Mouse (Mus musculus): ENCODE measurements at regions not wholly inside any gene's neighbourhood (a gene's known extent, or its start where the extent isn't known, plus 50 kb on each side); places are given as distances from the start of the nearest gene placed in this dataset.

DNA sequence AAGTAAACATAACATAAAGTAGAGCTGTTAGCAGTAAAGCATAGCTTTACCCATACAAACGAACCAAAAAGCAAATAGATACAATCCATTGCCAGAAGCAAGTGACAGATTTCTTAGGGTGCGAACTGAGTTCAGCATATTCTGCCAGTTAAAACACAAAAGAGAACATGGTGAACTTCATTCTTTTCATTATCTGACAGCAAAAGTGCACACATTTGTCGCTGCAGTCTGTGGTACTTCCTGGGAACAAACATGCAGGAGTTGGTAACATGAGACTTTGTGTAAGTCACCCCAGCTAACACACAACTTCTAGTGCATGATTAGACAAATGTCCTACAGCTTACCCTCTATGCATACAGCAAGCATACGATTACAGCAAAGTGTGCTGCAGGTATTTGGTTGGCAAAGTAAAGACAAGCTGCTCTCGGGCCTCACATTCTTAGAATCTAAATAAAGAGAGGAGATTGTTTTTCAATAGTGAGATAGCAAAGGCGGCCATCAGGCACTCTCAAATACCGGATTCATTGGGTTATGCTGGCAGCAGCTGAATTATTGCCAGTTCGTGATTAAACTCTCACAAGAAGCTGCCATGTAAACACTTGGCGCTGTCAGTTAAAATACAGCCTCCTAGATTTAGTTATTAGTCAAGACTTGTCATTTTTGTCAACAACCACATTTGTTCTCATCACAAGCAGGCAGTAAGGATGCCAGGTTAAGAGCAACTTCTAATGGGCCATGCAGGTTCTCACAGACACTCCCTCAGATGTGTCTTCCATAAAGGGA, 327.2 kb downstream of the 1190002N15Rik start:
- H3K4me1 ChIP-seq (ENCODE audit: control insufficient read depth, insufficient read depth, low read length) = no peaks in the 10 kb centered on the region
- no peaks in the 10 kb centered on the region for H3K27me3 ChIP-seq (ENCODE audit: control insufficient read depth, insufficient read depth, low read length)
- no peaks in the 10 kb centered on the region for H3K9me3 ChIP-seq (ENCODE audit: control insufficient read depth, low read depth, low read length)
- no peak for ATAC-seq (ENCODE audit: insufficient number of reproducible peaks, insufficient read depth, low FRiP score, low read depth)
- H3K4me3 ChIP-seq (ENCODE audit: low read depth, low read length) = no peak overlapping the region
- H3K4me2 ChIP-seq (replicated peaks; ENCODE audit: low read depth, low read length) = no peak overlapping the region
- H3K27ac ChIP-seq (ENCODE audit: low read length) = no peak overlapping the region
- no peak overlapping the region for H3K9ac ChIP-seq (replicated peaks; ENCODE audit: low read depth, low read length)
- H3K36me3 ChIP-seq (ENCODE audit: control insufficient read depth, insufficient read depth, low read length) = no peaks in the 10 kb centered on the region
- 30% methylated on average over 9 of the region's 9 CpGs for WGBS

DNA sequence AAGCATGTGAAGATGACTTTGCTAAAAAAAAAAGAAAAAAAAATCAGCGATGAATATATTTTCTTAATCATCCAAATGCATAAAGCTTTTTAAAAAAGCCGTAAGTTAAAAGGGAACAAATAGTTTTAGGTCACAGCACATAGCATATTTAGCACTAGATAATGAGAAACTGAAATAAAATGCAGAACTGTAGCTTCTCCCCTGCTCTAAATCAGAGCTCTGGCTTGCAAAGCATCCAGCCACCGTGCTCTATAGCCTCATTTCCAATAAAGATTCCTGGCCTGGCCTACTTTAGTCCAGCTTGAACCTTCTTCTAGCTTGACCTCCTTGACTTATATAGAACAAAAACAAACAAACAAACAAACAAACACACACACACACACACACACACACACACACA, 328.9 kb downstream of the 1190002N15Rik start:
- Histone ChIP-seq H3K36me3 (ENCODE audit: control insufficient read depth, insufficient read depth, low read length) (no peaks in the 10 kb centered on the region), H3K9me3 (ENCODE audit: control insufficient read depth, low read depth, low read length) (no peaks in the 10 kb centered on the region), H3K27me3 (ENCODE audit: control insufficient read depth, insufficient read depth, low read length) (no peaks in the 10 kb centered on the region), H3K27ac (ENCODE audit: low read length) (no peak overlapping the region), H3K4me3 (ENCODE audit: low read depth, low read length) (no peak overlapping the region), H3K4me2 (replicated peaks; ENCODE audit: low read depth, low read length) (no peak overlapping the region), H3K4me1 (ENCODE audit: control insufficient read depth, insufficient read depth, low read length) (no peaks in the 10 kb centered on the region), H3K9ac (replicated peaks; ENCODE audit: low read depth, low read length) (no peak overlapping the region)
- ATAC-seq (ENCODE audit: insufficient number of reproducible peaks, insufficient read depth, low FRiP score, low read depth) = no peak
- WGBS = 92% methylated on average over 3 of the region's 3 CpGs

DNA sequence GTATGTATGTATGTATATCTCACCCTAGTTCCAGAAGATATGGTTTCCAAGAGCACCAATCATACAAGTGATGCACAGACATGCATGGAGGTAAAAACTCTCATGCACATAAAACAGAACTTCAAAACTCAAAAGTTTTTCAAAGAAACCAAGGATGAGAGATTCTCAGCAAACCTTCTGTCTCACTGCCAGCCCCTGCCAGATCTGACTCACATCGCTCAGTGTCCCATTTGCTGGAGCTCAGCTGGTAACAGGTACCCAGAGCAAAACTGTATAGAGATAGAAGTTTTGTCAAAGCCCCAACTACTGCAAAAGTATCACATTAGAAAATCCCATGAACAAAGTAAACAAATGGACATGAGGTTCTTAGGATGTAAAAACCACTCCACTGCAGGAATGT, 337.0 kb downstream of the 1190002N15Rik start:
- no peak for ATAC-seq (ENCODE audit: insufficient number of reproducible peaks, insufficient read depth, low FRiP score, low read depth)
- no peak overlapping the region for H3K4me2 ChIP-seq (replicated peaks; ENCODE audit: low read depth, low read length)
- no peak overlapping the region for H3K27ac ChIP-seq (ENCODE audit: low read length)
- no peaks in the 10 kb centered on the region for H3K27me3 ChIP-seq (ENCODE audit: control insufficient read depth, insufficient read depth, low read length)
- 89% methylated on average over 1 of the region's 1 CpGs for WGBS
- no peak overlapping the region for H3K4me3 ChIP-seq (ENCODE audit: low read depth, low read length)
- no peaks in the 10 kb centered on the region for H3K36me3 ChIP-seq (ENCODE audit: control insufficient read depth, insufficient read depth, low read length)
- H3K9ac ChIP-seq (replicated peaks; ENCODE audit: low read depth, low read length) = no peak overlapping the region
- no peaks in the 10 kb centered on the region for H3K4me1 ChIP-seq (ENCODE audit: control insufficient read depth, insufficient read depth, low read length)
- H3K9me3 ChIP-seq (ENCODE audit: control insufficient read depth, low read depth, low read length) = no peaks in the 10 kb centered on the region

DNA sequence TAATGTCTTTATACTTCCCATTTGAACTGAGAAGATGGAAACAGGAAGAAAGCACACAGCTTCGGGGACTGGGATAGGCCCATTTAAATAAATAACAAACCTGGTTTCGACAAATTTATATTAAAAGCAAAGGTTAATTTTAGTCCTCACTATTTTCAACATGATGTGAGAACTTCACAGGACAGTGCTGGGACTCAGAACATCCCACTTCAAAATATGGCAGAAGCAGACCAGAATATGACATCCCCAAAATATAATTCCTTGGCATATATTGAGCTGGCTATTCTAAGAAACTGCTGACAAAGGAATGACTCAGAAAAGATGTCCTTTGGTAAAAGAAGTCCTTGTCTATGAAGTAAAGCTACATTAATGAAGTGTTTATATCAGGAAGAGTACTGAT, 338.0 kb downstream of the 1190002N15Rik start:
- no peak overlapping the region for H3K9ac ChIP-seq (replicated peaks; ENCODE audit: low read depth, low read length)
- 91% methylated on average over 2 of the region's 2 CpGs for WGBS
- no peaks in the 10 kb centered on the region for H3K9me3 ChIP-seq (ENCODE audit: control insufficient read depth, low read depth, low read length)
- no peaks in the 10 kb centered on the region for H3K36me3 ChIP-seq (ENCODE audit: control insufficient read depth, insufficient read depth, low read length)
- no peak overlapping the region for H3K4me3 ChIP-seq (ENCODE audit: low read depth, low read length)
- no peak overlapping the region for H3K27ac ChIP-seq (ENCODE audit: low read length)
- no peaks in the 10 kb centered on the region for H3K4me1 ChIP-seq (ENCODE audit: control insufficient read depth, insufficient read depth, low read length)
- H3K4me2 ChIP-seq (replicated peaks; ENCODE audit: low read depth, low read length) = no peak overlapping the region
- no peak for ATAC-seq (ENCODE audit: insufficient number of reproducible peaks, insufficient read depth, low FRiP score, low read depth)
- H3K27me3 ChIP-seq (ENCODE audit: control insufficient read depth, insufficient read depth, low read length) = no peaks in the 10 kb centered on the region

DNA sequence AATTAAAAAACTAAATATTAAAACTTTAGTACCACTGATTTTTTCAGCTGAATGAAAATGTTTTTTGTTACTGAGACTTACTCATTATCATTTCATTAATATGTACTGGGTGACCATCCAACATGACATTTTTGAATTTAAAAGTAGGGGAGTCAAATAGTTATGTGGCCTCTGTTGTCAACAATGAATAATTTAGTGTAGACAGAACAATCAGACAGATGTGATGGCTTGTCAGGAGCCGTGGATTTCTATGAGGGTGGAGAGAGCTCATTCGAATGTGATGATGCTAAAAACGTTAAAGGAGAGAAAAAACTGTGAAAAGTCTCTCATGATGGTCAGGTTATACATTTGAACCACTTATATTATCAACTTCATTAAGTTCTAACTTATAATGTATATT, 346.8 kb downstream of the 1190002N15Rik start:
- no peak overlapping the region for H3K9ac ChIP-seq (replicated peaks; ENCODE audit: low read depth, low read length)
- H3K4me1 ChIP-seq (ENCODE audit: control insufficient read depth, insufficient read depth, low read length) = no peaks in the 10 kb centered on the region
- H3K4me3 ChIP-seq (ENCODE audit: low read depth, low read length) = no peak overlapping the region
- no peak for ATAC-seq (ENCODE audit: insufficient number of reproducible peaks, insufficient read depth, low FRiP score, low read depth)
- no peak overlapping the region for H3K27ac ChIP-seq (ENCODE audit: low read length)
- H3K9me3 ChIP-seq (ENCODE audit: control insufficient read depth, low read depth, low read length) = no peaks in the 10 kb centered on the region
- no peak overlapping the region for H3K4me2 ChIP-seq (replicated peaks; ENCODE audit: low read depth, low read length)
- WGBS = 67% methylated on average over 3 of the region's 3 CpGs
- no peaks in the 10 kb centered on the region for H3K36me3 ChIP-seq (ENCODE audit: control insufficient read depth, insufficient read depth, low read length)
- no peaks in the 10 kb centered on the region for H3K27me3 ChIP-seq (ENCODE audit: control insufficient read depth, insufficient read depth, low read length)

DNA sequence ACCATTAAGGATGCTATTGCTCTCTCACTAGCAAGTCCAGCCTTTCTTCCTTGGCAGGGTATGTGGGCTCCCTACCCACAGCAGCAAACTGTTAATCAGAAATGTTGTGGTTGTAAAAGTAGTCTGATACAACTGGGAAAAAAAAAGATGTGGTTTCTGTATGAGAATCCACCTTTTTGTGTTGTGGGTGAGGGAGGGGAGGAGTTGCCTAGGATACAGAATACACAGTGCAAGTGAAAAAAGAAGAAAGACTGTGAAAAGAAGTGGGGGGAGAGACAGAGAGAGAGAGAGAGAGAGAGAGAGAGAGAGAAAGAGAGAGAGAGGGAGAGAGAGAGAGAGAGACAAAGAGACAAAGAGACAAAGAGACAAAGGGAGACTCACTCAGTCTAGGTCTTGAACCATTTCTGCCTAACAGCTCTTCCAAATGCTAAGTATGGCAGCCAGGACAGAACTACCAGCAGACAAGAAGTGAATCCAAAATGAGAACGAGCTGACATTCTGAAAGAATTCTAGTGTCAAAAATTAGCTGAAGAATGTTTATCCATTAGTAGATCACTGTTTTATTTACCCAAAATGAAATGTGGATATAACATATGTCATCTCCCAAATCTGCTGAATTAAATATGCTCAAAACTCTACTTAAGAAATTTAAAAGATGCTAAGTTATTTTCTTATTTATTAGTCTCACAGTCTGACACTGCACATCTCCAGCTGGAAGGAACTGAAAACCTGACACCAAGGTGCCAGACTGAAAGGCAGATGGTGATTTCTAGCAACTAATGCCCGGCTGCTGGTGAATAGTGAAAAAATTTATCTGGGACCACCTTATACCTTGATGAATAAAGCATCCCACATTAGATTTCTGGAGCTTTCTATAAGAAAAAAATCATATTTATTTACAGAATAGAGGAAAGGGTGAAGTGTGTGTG, 347.7 kb downstream of the 1190002N15Rik start:
- Histone ChIP-seq H3K27me3 (ENCODE audit: control insufficient read depth, insufficient read depth, low read length) (no peaks in the 10 kb centered on the region), H3K4me3 (ENCODE audit: low read depth, low read length) (no peak overlapping the region), H3K9me3 (ENCODE audit: control insufficient read depth, low read depth, low read length) (no peaks in the 10 kb centered on the region), H3K9ac (replicated peaks; ENCODE audit: low read depth, low read length) (no peak overlapping the region), H3K36me3 (ENCODE audit: control insufficient read depth, insufficient read depth, low read length) (no peaks in the 10 kb centered on the region), H3K4me1 (ENCODE audit: control insufficient read depth, insufficient read depth, low read length) (no peaks in the 10 kb centered on the region), H3K27ac (ENCODE audit: low read length) (no peak overlapping the region), H3K4me2 (replicated peaks; ENCODE audit: low read depth, low read length) (no peak overlapping the region)
- 53% methylated on average over 2 of the region's 2 CpGs for WGBS
- ATAC-seq (ENCODE audit: insufficient number of reproducible peaks, insufficient read depth, low FRiP score, low read depth) = no peak

DNA sequence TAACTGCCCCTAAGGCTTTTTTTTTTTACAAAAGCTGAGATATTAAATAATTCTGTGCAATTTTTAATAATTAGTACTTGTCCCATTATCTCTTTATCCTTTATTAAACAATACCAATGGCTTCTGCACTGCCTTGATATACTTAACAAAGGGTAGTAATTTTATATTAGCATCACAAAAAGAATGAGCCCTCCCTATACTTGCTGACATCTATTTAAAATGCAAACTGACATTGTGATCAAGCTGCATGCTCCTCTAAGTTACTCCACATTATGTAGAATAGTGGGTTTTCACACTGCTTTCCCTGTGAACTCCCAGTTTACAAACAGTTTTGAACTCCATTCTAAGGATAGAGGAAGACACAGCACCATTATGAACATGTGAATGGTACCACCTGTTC, 349.8 kb downstream of the 1190002N15Rik start:
- Histone ChIP-seq H3K9ac (replicated peaks; ENCODE audit: low read depth, low read length) (no peak overlapping the region), H3K4me2 (replicated peaks; ENCODE audit: low read depth, low read length) (no peak overlapping the region), H3K4me1 (ENCODE audit: control insufficient read depth, insufficient read depth, low read length) (no peaks in the 10 kb centered on the region), H3K4me3 (ENCODE audit: low read depth, low read length) (no peak overlapping the region), H3K36me3 (ENCODE audit: control insufficient read depth, insufficient read depth, low read length) (no peaks in the 10 kb centered on the region), H3K27ac (ENCODE audit: low read length) (no peak overlapping the region), H3K27me3 (ENCODE audit: control insufficient read depth, insufficient read depth, low read length) (no peaks in the 10 kb centered on the region), H3K9me3 (ENCODE audit: control insufficient read depth, low read depth, low read length) (no peaks in the 10 kb centered on the region)
- no peak for ATAC-seq (ENCODE audit: insufficient number of reproducible peaks, insufficient read depth, low FRiP score, low read depth)

DNA sequence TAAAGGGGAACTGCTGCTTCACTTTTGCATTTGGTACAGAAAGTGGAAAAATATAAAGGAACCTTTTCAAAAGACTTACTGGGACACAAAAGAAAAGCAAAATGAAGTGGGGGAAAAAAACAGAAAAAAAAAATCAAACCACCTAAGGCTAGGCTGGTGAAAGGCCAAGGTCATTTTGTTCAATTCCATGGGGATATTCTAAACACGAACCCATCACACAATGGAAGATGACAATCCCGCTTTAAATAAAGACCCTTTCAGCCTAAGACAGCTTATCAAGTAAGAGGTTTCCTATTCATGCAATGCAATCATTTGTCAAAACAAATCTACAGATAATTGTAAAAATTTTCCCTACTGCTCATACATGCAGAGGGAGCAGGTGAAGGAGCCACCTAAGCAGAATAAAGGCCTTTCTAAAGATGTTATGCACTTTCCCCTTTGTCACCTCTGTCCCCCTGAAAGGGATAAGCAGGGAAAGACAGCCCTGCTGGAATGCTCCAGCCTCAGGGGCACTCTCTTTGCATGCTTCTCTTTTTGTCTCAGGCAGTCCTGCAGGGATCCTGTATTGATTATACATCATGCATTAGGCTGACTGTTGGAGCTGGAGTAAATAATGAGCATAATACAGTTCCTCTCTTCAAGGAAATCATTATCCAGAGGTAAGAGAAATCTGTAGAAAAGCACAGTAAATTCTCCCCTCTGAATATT, 367.8 kb downstream of the 1190002N15Rik start:
- 72% methylated on average over 2 of the region's 2 CpGs for WGBS
- Histone ChIP-seq H3K4me3 (ENCODE audit: low read depth, low read length) (no peak overlapping the region), H3K9me3 (ENCODE audit: control insufficient read depth, low read depth, low read length) (no peaks in the 10 kb centered on the region), H3K27ac (ENCODE audit: low read length) (no peak overlapping the region), H3K9ac (replicated peaks; ENCODE audit: low read depth, low read length) (no peak overlapping the region), H3K4me1 (ENCODE audit: control insufficient read depth, insufficient read depth, low read length) (no peaks in the 10 kb centered on the region), H3K4me2 (replicated peaks; ENCODE audit: low read depth, low read length) (no peak overlapping the region), H3K27me3 (ENCODE audit: control insufficient read depth, insufficient read depth, low read length) (no peaks in the 10 kb centered on the region), H3K36me3 (ENCODE audit: control insufficient read depth, insufficient read depth, low read length) (no peaks in the 10 kb centered on the region)
- no peak for ATAC-seq (ENCODE audit: insufficient number of reproducible peaks, insufficient read depth, low FRiP score, low read depth)

All from stomach, embryonic 14.5 days (tissue).